Mouse (Mus musculus) adrenal gland, postnatal 36 days (tissue): ENCODE results near the gene Churc1. TPM values are rescaled to one million over a fixed set of nuclear protein-coding genes. Genes with fewer than 3 reads are reported as not detected.

Source experiments
- total RNA-seq, 2 experiments: library from RNA; stranded (reverse); gene quantifications; 2 replicates each; pipeline ENCODE4 v1.2.3; 2021

Gene Churc1
- total RNA-seq, 2 experiments from 2014 or later: 77.8 to 87.4 TPM

Other genes with a start within 250 kb of the Churc1 start
- 10 to 100 TPM; 11.1 to 13.0 TPM for gene Plekhg3, start 234.6 kb upstream of the Churc1 start, total RNA-seq
- 10 to 100 TPM; 18.7 to 59.4 TPM for gene Sptb, start 55.0 kb upstream of the Churc1 start, total RNA-seq
- gene Fntb, start 51 bp downstream of the Churc1 start, total RNA-seq: 10 to 100 TPM; 12.5 to 13.2 TPM
- not detected for gene Gpx2, start 30.0 kb downstream of the Churc1 start, total RNA-seq
- 1 to 10 TPM; 1.8 to 4.0 TPM for gene Rab15, start 57.4 kb downstream of the Churc1 start, total RNA-seq
- 10 to 100 TPM; 63.4 to 73.8 TPM for gene Max, start 196.7 kb downstream of the Churc1 start, total RNA-seq